Mouse (Mus musculus) small intestine, adult 2 months (tissue): ENCODE results near the gene Ints4.

Experiments used
- CTCF ChIP-seq: fragments of 200-500 bp; IDR thresholded peaks from 2 replicates; pipeline ENCODE4 v1.5.1; 2012; ENCODE audit warnings: low read depth, mild to moderate bottlenecking, control low read depth, inconsistent platforms, low read length, moderate library complexity, mixed read lengths; ENCODE audit not compliant: insufficient replicate concordance, insufficient read length; ENCODE audit errors: extremely low read depth
- POLR2A ChIP-seq: fragments of 200-500 bp; IDR thresholded peaks from 2 replicates; pipeline ENCODE4 v1.6.1; 2012; ENCODE audit warnings: low read depth, mild to moderate bottlenecking, control low read depth, inconsistent platforms, low read length, moderate library complexity

DNA sequence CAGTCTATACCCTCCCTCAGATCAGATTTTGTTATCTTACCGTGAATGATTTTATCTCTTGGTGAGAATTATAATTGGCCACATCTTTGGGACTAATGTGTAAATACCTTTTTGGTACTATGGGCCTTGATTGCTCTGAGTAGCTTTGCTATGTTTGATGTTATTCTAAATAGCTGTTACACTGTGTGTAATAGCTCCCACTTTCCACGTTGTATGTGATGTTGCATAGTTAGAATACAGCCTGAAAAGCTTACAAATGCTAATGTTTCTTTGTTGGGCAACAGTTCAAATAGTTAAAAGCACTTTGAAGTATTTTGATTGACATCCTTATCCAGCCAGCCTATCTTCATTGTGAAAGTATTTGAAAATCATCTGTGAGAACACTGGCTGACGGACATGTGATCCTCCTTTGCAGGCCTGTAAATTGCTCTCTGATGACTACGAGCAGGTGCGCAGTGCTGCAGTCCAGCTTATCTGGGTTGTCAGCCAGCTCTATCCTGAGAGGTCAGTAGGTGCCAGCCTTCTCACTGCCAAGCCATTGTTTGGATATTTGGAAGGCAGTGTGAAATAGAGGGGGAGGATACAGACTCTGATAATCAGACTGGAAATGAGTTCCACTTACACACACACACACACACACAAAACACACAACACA lies 19.9 kb downstream of the Ints4 start:
- TF ChIP-seq CTCF (no peak), POLR2A (no peak)
